Mouse (Mus musculus): Measurements from ENCODE around the gene Gtdc1. TPM values are rescaled to one million over a fixed set of nuclear protein-coding genes. Genes with fewer than 3 reads are reported as not detected.

Gene Gtdc1
- polyA plus RNA-seq, 1 experiment from 2014 or later = 13.7 TPM

DNA sequence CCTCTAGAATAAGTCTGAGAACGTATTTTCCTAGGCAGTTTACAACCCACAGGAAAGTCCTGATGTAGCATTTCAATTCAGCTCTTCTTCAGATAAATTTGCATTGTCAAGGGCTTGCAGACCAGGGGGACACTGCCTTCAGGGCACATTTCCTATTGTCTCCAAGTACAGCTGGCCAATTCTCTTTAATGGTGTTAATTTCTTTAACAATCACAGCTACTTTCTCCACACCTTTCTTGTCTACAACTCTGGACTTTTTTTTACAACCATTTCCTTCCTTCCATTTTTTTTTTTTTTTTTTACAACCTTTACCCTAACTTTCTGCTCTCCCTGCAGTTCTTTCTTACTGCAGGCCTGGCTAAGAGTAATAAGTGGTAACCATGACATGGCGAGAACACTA is 97.7 kb downstream of the Gtdc1 start:
- Histone ChIP-seq H3K4me2 (replicated peaks) (no peak overlapping the region), H3K4me1 (no peaks in the 10 kb centered on the region), H3K9me3 (no peaks in the 10 kb centered on the region), H3K36me3 (no peaks in the 10 kb centered on the region), H3K9ac (replicated peaks) (no peak overlapping the region), H3K27me3 (no peaks in the 10 kb centered on the region), H3K27ac (replicated peaks) (no peak overlapping the region), H3K4me3 (no peak overlapping the region)
- 84% methylated on average over 2 of the region's 2 CpGs for WGBS
- no peak for ATAC-seq (ENCODE audit: low FRiP score, low read depth)

GRCm38 (mm10) chr2:44829346-44829745 is 98.1 kb downstream of the Gtdc1 start:
- WGBS = 76% methylated on average over 2 of the region's 2 CpGs
- Histone ChIP-seq H3K9ac (replicated peaks) (no peak overlapping the region), H3K27ac (replicated peaks) (no peak overlapping the region), H3K4me3 (no peak overlapping the region), H3K4me1 (no peaks in the 10 kb centered on the region), H3K4me2 (replicated peaks) (no peak overlapping the region), H3K27me3 (no peaks in the 10 kb centered on the region), H3K9me3 (no peaks in the 10 kb centered on the region), H3K36me3 (no peaks in the 10 kb centered on the region)
- no peak for ATAC-seq (ENCODE audit: low FRiP score, low read depth)

- ATAC-seq (ENCODE audit: low FRiP score, low read depth) = no peak
- WGBS = 90% methylated on average over 3 of the region's 3 CpGs
- H3K9ac ChIP-seq (replicated peaks) = no peak overlapping the region
Observed at GRCm38 (mm10) chr2:44826609-44827008, 100.8 kb downstream of the Gtdc1 start.

GRCm38 (mm10) chr2:44817787-44818186 is 109.7 kb downstream of the Gtdc1 start:
- no peak for ATAC-seq (ENCODE audit: low FRiP score, low read depth)
- no peak overlapping the region for H3K27ac ChIP-seq (replicated peaks)
- H3K9me3 ChIP-seq = no peaks in the 10 kb centered on the region
- H3K9ac ChIP-seq (replicated peaks) = no peak overlapping the region
- H3K36me3 ChIP-seq = no peaks in the 10 kb centered on the region
- no peak overlapping the region for H3K4me2 ChIP-seq (replicated peaks)
- H3K27me3 ChIP-seq = no peaks in the 10 kb centered on the region
- no peak overlapping the region for H3K4me3 ChIP-seq
- no peaks in the 10 kb centered on the region for H3K4me1 ChIP-seq

More at GRCm38 (mm10) chr2:44826609-44827008, 100.8 kb downstream of the Gtdc1 start:
- H3K27me3 ChIP-seq = no peaks in the 10 kb centered on the region
- H3K9me3 ChIP-seq = no peaks in the 10 kb centered on the region
- no peak overlapping the region for H3K4me3 ChIP-seq
- H3K4me2 ChIP-seq (replicated peaks) = no peak overlapping the region
- H3K4me1 ChIP-seq = no peaks in the 10 kb centered on the region
- H3K27ac ChIP-seq (replicated peaks) = no peak overlapping the region
- no peaks in the 10 kb centered on the region for H3K36me3 ChIP-seq

DNA sequence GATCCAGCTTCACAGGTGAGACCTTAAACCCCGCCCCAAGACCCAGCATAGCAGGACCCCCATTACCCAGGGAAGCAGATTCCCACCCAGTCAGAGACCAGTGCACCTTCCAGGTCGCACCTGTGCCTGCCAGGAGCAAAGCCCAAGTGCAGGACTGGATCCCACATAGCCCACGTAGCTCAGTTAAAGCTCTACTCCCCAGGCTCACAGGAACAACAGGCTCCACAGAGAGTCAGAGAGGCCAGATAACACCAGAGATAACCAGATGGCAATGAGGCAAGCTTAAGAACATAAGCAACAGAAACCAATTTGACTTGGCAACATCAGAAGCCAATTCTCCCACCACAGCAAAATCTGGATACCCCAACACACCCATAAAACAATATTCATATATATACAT is 113.7 kb downstream of the Gtdc1 start:
- no peaks in the 10 kb centered on the region for H3K4me1 ChIP-seq
- WGBS = 71% methylated on average over 3 of the region's 3 CpGs
- ATAC-seq (ENCODE audit: low FRiP score, low read depth) = 0 out of 2 replicates have a peak, but pooled peaks have one; percentile 27
- H3K4me3 ChIP-seq = no peak overlapping the region
- no peaks in the 10 kb centered on the region for H3K9me3 ChIP-seq
- no peak overlapping the region for H3K9ac ChIP-seq (replicated peaks)
- H3K4me2 ChIP-seq (replicated peaks) = no peak overlapping the region
- no peak overlapping the region for H3K27ac ChIP-seq (replicated peaks)
- H3K27me3 ChIP-seq = no peaks in the 10 kb centered on the region
- H3K36me3 ChIP-seq = no peaks in the 10 kb centered on the region

DNA sequence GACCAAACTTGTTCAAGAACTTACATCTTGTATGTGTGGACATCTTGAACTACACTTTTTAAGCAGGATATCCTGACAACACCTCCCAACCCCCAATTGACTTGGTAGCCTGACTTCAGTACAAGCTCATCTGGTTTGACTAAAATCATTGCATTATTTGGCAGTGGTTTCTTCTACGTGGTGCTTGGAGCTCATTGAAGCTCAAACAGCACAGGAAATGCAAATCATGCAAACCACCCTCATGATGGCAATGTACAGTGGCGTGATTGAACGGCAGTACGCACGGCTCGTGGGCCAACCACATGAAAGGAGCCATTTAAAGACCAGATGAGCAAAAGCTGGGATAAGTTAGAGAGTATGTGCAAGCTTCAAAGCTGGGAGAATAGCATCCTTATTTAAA is 123.0 kb downstream of the Gtdc1 start:
- Histone ChIP-seq H3K9me3 (no peaks in the 10 kb centered on the region), H3K27me3 (no peaks in the 10 kb centered on the region), H3K9ac (replicated peaks) (no peak overlapping the region), H3K36me3 (no peaks in the 10 kb centered on the region), H3K4me1 (no peaks in the 10 kb centered on the region), H3K27ac (replicated peaks) (no peak overlapping the region), H3K4me2 (replicated peaks) (no peak overlapping the region), H3K4me3 (no peak overlapping the region)
- no peak for ATAC-seq (ENCODE audit: low FRiP score, low read depth)
- WGBS = 88% methylated on average over 6 of the region's 6 CpGs

DNA sequence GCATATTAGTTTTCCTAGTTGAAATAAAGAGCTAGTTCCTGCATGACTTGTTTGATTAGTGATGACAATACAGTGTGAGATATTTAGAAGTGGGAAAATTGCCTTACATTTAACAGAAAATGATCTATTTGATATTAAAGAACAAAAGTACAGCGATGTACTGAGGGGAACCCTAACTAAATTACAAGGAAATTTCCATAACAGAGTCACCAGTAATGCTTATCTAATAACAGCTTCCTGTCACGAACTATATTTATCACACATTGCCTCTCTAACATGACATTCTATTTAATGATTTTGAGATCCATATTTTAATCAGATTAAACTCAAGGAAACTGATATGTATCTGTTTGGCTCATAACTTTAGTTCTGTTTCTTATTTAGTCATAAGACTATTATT is 126.1 kb downstream of the Gtdc1 start:
- Histone ChIP-seq H3K9ac (replicated peaks) (no peak overlapping the region), H3K27me3 (no peaks in the 10 kb centered on the region), H3K27ac (replicated peaks) (no peak overlapping the region), H3K4me3 (no peak overlapping the region), H3K4me2 (replicated peaks) (no peak overlapping the region), H3K36me3 (no peaks in the 10 kb centered on the region), H3K9me3 (no peaks in the 10 kb centered on the region), H3K4me1 (no peaks in the 10 kb centered on the region)
- 87% methylated on average over 2 of the region's 2 CpGs for WGBS
- ATAC-seq (ENCODE audit: low FRiP score, low read depth) = no peak

GRCm38 (mm10) chr2:44791840-44792239 is 135.6 kb downstream of the Gtdc1 start:
- Histone ChIP-seq H3K9me3 (no peaks in the 10 kb centered on the region), H3K9ac (replicated peaks) (no peak overlapping the region), H3K27me3 (no peaks in the 10 kb centered on the region), H3K4me2 (replicated peaks) (no peak overlapping the region), H3K36me3 (no peaks in the 10 kb centered on the region), H3K4me1 (no peaks in the 10 kb centered on the region), H3K4me3 (no peak overlapping the region), H3K27ac (replicated peaks) (no peak overlapping the region)
- no peak for ATAC-seq (ENCODE audit: low FRiP score, low read depth)
- 86% methylated on average over 4 of the region's 4 CpGs for WGBS

- Histone ChIP-seq H3K27me3 (no peaks in the 10 kb centered on the region), H3K4me3 (no peak overlapping the region), H3K36me3 (no peaks in the 10 kb centered on the region), H3K27ac (replicated peaks) (no peak overlapping the region), H3K9ac (replicated peaks) (no peak overlapping the region), H3K4me1 (no peaks in the 10 kb centered on the region), H3K9me3 (no peaks in the 10 kb centered on the region), H3K4me2 (replicated peaks) (no peak overlapping the region)
- ATAC-seq (ENCODE audit: low FRiP score, low read depth) = no peak
- WGBS = 86% methylated on average over 5 of the region's 5 CpGs
Observed at GRCm38 (mm10) chr2:44791134-44791533, 136.3 kb downstream of the Gtdc1 start.

GRCm38 (mm10) chr2:44782746-44783145 is 144.7 kb downstream of the Gtdc1 start:
- Histone ChIP-seq H3K36me3 (no peaks in the 10 kb centered on the region), H3K9me3 (no peaks in the 10 kb centered on the region), H3K9ac (replicated peaks) (no peak overlapping the region), H3K27me3 (no peaks in the 10 kb centered on the region), H3K4me2 (replicated peaks) (no peak overlapping the region), H3K4me1 (no peaks in the 10 kb centered on the region), H3K4me3 (no peak overlapping the region), H3K27ac (replicated peaks) (no peak overlapping the region)
- WGBS = 93% methylated on average over 4 of the region's 4 CpGs
- no peak for ATAC-seq (ENCODE audit: low FRiP score, low read depth)

DNA sequence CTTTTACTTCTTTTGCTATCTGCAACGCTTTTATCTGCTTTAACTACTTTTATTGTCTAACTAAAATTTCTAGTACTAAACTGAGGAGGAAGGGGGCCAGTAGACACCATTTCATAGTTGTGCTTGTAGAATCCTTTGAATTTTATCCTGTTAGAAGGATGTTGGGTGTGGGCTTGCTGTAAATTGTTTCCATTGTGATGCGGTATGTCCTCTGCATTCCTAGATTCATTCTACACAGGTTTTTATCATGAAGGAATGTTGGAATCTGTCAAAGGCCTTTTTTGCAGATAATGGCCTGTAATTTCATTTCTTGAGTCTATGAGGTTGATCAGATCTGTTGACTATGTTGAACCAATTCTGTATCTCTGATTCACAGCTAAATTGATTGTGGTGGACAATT is 146.5 kb downstream of the Gtdc1 start:
- 96% methylated on average over 2 of the region's 2 CpGs for WGBS
- Histone ChIP-seq H3K9ac (replicated peaks) (no peak overlapping the region), H3K4me2 (replicated peaks) (no peak overlapping the region), H3K27ac (replicated peaks) (no peak overlapping the region), H3K27me3 (no peaks in the 10 kb centered on the region), H3K4me3 (no peak overlapping the region), H3K9me3 (no peaks in the 10 kb centered on the region), H3K4me1 (no peaks in the 10 kb centered on the region), H3K36me3 (no peaks in the 10 kb centered on the region)
- ATAC-seq (ENCODE audit: low FRiP score, low read depth) = no peak

DNA sequence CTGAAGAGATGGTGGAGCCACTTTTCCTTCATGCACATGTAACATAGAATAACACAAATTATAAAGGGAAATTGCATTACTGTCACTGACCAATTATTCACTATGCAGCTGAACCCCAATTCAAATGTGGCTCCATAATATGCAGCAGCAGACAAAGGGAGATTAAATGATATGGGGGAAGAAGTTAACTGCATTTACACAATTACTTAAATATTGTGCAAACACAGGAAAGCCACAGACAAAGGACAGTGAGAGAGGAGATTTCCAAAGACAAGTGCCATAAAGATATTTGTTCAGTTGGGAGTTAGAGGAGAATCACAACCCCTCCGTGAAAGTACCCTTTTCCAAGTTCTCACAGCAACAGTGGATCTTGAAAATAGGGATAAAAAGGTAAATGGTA is 163.6 kb downstream of the Gtdc1 start:
- Histone ChIP-seq H3K27me3 (no peaks in the 10 kb centered on the region), H3K36me3 (no peaks in the 10 kb centered on the region), H3K9ac (replicated peaks) (no peak overlapping the region), H3K4me1 (no peaks in the 10 kb centered on the region), H3K4me2 (replicated peaks) (no peak overlapping the region), H3K4me3 (no peak overlapping the region), H3K27ac (replicated peaks) (no peak overlapping the region), H3K9me3 (no peaks in the 10 kb centered on the region)
- ATAC-seq (ENCODE audit: low FRiP score, low read depth) = no peak
- WGBS = 70% methylated on average over 1 of the region's 1 CpGs

DNA sequence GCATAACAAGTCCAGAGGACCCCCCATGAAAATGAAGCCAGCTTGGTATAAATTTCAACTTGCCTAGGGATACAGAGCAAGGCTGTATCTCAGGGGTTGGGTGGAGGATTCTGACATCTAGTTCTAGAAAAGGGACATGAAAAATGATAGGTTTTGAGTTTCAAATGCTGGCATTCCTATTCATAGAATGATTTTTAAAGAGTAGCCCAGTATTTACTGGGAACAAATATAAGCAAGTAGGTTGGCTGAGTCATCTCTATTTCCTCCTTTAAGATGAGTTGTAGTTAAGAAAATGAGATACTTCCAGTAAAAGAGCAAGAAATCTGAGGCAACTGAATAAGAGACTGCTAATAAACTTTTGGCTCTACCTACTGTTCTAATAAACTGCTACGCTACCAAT is 190.8 kb downstream of the Gtdc1 start:
- H3K36me3 ChIP-seq = no peaks in the 10 kb centered on the region
- H3K27me3 ChIP-seq = no peaks in the 10 kb centered on the region
- no peaks in the 10 kb centered on the region for H3K4me1 ChIP-seq
- no peak overlapping the region for H3K4me2 ChIP-seq (replicated peaks)
- H3K27ac ChIP-seq (replicated peaks) = no peak overlapping the region
- H3K9ac ChIP-seq (replicated peaks) = no peak overlapping the region
- 98% methylated on average over 1 of the region's 1 CpGs for WGBS
- no peak for ATAC-seq (ENCODE audit: low FRiP score, low read depth)
- no peaks in the 10 kb centered on the region for H3K9me3 ChIP-seq
- H3K4me3 ChIP-seq = no peak overlapping the region
